ENCODE assay signal across 19 mouse cellular contexts in genomic region chr6:52433234-52433633, GRCm38 (mm10).
"Had no signal": no experiment of that assay in that cellular context is flagged by ENCODE, and none has a peak within 500 bp of the region (broad histone marks: within the 10 kb centered on the region; RNA-seq: fewer than 3 reads in every experiment).

No protein-coding gene starts in this region.

- H3K4me1 ChIP-seq: midbrain, embryonic 10.5 days; midbrain, embryonic 12.5 days; neural tube, embryonic 13.5 days; neural tube, embryonic 15.5 days had no signal

- H3K4me3 ChIP-seq: midbrain, embryonic 10.5 days; midbrain, embryonic 12.5 days; myocyte; neural tube, embryonic 13.5 days; neural tube, embryonic 15.5 days had no signal

- H3K36me3 ChIP-seq: midbrain, embryonic 10.5 days; midbrain, embryonic 12.5 days; neural tube, embryonic 13.5 days; neural tube, embryonic 15.5 days had no signal

- H3K27me3 ChIP-seq: midbrain, embryonic 12.5 days; neural tube, embryonic 13.5 days; neural tube, embryonic 15.5 days had no signal

- H3K9ac ChIP-seq: lung, embryonic 14.5 days; midbrain, embryonic 12.5 days; neural tube, embryonic 13.5 days; neural tube, embryonic 15.5 days had no signal

- ATAC-seq: midbrain, embryonic 16.5 days had no signal

- DNase-seq: lung, adult 18-20 months; lung, embryonic 14.5 days; lung, postnatal 10 days; lung, postnatal 4 days; midbrain, embryonic 14.5 days; retina, postnatal 1 day; right cerebral cortex, adult 18-20 months; right cerebral cortex, postnatal 25 days; right cerebral cortex, postnatal 4 days; spleen, adult 18-20 months; thymus, adult 18-20 months; thymus, postnatal 14 days; thymus, postnatal 36 days had no signal

- H3K4me2 ChIP-seq: lung, embryonic 14.5 days; midbrain, embryonic 12.5 days; neural tube, embryonic 13.5 days; neural tube, embryonic 15.5 days had no signal

- H3K9me3 ChIP-seq: midbrain, embryonic 10.5 days; midbrain, embryonic 12.5 days; neural tube, embryonic 13.5 days; neural tube, embryonic 15.5 days had no signal

- H3K27ac ChIP-seq: midbrain, embryonic 10.5 days; midbrain, embryonic 12.5 days; neural tube, embryonic 13.5 days; neural tube, embryonic 15.5 days had no signal
